Mouse (Mus musculus): ENCODE measurements around the gene Anxa2.

- TF ChIP-seq CTCF (IDR thresholded peaks at IDR 0.05; ENCODE audit: insufficient read depth, low read depth, low read length) (no peak), POLR2A (IDR thresholded peaks at IDR 0.05; ENCODE audit: insufficient read depth, low read depth, low read length) (no peak)
These were observed 3.7 kb downstream of the Anxa2 start for GRCm38 (mm10) chr9:69457143-69457542.

Data from olfactory bulb, adult 2 months (tissue).